Mouse (Mus musculus) megakaryocyte-erythroid progenitor cell, adult 5-6 weeks (primary cell): Measurements from ENCODE around the gene Grm3. TPM values are rescaled to one million over a fixed set of nuclear protein-coding genes. Genes with fewer than 3 reads are reported as not detected.

Experiments used
- ATAC-seq: replicated peaks from 2 replicates; pipeline ENCODE4 v1.8.0; 2016; ENCODE audit warnings: mild to moderate bottlenecking, inconsistent platforms; ENCODE audit not compliant: severe bottlenecking, poor library complexity, low FRiP score, low TSS enrichment
- total RNA-seq, 2 experiments: library from RNA; stranded (forward) in 1 of 2; stranded (reverse) in 1 of 2; fragments of 200-1000, 215-1000 nt in 1 of 2; fragments of >200 nt in 1 of 2; fragmentation: Nextera tagmentation in 1 of 2; gene quantifications; 2 replicates each; pipeline ENCODE4 v1.2.3; 2014 to 2017

Gene Grm3
- not detected in 2 replicates for total RNA-seq (2014; fragmentation: Nextera tagmentation)
- not detected in 2 replicates for total RNA-seq (2017)

DNA sequence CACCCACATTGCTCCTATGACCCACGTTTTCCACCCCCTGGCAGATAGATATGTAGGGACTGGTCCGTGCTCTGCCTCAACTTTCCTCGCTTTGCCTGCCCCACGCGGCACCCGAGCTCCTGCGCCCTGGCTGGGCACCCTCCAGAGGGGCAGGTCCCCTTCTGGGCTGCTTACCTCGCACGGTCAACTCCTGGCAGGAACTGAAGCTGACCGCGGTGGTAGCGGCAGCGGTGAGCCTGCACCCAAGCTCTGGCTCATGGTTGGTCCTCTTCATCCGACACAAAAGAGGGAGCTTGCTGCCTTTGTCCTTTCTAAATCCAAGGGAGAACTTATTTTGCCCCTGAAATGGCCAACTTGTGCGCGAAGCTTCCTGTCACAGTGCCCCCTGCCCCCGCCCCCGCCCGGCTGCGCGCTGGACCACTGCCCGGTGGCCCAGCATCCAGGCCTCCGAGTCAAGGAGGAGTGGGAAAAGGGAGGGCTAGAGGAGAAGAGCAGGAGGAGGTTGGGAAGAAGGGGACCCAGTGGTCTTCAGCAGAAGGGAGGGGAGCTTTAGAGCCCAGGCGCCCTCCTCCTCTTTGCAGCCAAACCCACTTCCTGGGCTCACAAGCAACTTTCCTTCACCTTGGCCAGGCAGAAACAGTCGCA, at the start of gene Grm3:
Gene Grm3, minus strand, starts transcription at position 215 of the 645 bp plus-strand sequence.
- no peak for ATAC-seq

DNA sequence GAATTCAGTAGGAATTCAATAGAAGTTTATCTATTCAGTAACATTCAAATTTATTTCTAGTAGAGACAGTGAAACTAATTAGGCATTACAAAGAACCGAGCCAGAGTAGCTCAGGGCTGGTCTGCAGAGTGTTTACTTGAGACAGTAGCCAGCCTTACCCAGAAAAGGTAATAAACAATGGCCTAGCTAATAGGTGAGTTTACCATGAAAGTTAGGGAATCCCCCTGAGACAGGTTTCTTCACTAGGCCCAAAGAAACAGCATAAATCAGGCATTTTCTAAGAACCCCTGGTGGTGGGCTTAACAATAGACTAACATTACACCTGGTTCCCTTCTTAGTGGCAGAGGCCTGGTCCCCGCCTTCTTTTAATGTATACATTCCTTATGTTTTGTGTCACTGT, 30.8 kb upstream of the Grm3 start:
- ATAC-seq: no peak

DNA sequence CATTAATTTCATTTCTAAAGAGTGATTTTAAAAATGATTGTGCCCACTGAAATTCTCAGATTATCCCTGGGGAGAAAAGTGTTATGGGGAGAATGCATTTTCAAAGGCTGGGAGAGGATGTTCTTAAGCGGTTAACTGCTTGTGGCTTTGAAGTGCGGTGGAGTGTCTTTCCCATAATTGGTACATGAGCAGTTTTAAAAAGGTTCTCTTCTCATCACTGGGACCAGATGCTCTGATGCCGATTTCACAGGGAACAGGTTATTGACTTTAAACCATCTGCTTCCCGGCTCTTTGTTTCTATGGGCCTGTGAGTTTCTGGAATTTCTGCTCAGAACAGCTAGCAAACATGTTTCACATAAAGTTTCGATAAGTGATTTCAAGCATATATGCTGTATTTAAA, 23.2 kb upstream of the Grm3 start:
- no peak for ATAC-seq

DNA sequence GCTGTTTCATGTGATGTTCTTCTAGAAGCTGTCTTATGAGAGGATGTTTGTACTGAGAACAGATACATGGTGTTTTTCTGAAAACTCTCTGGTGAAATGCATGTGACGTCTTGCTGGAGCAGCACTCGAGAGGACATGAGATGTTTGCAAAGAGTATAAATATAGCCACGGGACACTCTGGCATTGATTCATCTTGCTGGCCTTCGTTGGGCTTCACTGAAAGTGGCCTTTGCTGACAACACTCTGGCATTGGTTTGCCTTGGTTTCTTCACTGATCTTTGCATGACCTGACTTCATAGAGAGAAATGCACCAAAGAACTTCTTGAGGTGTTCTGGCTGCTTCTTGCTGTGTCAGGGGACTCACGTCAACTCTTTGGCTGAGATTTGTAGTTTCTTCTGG, 19.1 kb upstream of the Grm3 start:
- no peak for ATAC-seq

DNA sequence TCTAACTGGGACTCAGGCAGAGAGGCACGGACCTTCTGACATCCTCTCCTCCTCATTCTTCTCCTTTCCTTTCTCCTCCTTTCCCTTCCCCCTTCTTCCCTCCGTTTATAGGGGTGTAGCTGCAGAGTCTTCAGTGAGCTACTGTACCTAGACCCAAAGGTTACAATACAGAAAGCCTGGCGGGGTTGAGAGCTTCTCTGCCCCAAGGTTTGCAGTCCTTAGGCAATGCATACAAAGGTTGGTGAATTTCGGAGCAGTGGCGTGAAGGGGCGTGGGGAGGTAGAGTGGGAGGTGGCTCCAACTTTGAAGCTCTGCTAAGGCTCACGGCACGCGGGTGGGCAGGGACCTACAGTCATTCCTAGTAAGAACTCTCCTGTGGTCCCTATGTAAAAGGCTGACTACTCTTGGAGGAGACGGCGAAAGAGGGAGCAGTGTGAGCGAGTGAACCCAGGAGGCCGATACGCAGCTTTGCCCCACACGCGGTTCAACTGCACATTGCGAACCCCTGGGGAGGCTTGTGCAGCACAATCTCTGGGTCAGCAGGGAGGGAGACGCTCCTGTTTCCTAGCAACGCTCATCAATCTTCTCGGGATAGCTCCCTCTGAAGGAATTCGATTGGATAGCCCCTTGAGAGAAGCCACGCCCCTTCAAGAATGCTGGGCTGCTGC, 765 bp upstream of the Grm3 start:
- no peak for ATAC-seq

DNA sequence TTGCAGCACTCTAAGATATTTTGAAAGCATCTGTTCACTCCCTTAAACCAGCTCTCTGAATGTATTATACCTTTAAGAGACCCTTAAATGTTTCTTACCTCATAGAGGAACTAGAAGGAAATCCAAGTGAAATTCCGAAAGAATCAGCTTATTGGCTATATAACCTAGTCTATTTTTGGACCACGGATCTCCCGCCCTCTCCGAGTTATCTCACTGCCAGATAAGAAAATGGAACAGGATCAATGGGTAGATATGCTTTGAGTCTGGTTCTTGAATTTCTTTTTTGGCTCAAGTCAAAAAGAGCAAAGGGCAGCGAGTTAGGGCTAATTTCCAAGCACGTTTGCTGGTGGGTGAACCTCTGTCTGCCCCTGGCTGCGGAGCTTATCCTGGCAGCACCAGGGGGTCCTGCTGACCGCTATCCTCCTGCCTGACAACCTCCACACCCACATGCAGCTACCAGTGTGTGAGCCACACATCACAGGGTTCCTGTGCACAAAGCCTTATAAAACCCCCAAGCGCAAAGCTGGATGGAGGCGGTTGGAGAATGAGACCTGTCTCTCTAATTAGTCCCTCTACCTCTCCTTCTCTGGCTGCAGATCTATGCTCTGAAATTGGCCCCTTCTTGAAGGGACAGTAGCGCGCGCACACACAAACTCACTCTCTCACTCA, 549 bp downstream of the Grm3 start:
- no peak for ATAC-seq

DNA sequence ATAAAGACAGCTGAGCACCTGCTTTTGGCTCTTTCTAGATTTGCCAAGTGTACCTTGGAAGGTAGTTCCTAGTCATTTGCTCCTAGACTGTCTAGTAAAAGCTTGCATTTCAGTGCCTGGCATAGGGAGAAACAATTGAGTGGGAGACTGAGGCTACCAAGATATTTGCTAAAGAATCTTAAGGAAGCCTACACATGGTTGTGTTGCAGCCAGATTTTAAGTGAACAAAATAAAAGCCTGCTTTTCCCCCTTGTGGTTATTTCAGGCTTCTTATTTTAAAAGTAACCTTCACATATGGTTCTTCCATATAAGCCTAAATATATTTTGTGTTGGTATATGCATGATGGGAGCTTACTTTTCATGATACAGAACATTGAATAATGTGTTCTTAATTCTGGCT, 3.8 kb downstream of the Grm3 start:
- no peak for ATAC-seq

DNA sequence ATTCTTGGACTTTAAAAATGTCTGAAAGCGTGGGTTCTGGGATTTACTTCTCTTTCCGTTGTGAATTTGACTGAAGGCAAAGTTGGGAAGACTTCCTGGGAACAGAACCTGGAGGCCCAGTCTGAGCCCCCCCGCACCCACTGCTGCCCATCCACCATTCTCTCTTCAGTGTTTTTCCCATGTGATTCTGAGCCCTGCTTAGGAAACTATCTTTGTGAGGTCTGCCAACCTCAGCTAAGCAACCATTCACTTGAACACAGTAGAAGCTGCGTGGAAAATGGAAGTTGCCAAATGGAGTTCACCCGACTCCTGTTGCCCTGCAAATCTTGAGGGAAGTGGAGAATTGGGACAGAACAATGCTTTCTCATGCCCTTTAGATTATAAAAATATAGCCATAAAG, 8.7 kb downstream of the Grm3 start:
- no peak for ATAC-seq

DNA sequence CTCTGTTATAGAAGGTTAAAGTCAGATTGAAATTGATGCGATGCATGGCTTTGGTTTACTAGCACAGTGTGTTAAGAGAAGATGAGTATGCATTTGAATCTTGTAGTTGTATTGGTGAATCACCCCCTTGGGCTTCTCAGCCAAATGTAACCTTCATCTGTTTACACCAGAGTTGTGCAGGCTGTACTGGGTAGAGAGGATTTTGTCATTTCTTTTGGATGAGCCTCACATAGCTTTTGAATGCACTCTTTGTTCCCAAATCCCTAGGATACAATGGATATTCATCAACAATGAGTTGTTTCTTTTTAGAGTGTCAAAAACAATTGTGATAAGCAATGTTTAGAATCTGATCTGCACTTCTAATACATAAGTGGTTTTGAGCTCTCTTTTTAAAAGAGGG, 17.9 kb downstream of the Grm3 start:
- no peak for ATAC-seq

DNA sequence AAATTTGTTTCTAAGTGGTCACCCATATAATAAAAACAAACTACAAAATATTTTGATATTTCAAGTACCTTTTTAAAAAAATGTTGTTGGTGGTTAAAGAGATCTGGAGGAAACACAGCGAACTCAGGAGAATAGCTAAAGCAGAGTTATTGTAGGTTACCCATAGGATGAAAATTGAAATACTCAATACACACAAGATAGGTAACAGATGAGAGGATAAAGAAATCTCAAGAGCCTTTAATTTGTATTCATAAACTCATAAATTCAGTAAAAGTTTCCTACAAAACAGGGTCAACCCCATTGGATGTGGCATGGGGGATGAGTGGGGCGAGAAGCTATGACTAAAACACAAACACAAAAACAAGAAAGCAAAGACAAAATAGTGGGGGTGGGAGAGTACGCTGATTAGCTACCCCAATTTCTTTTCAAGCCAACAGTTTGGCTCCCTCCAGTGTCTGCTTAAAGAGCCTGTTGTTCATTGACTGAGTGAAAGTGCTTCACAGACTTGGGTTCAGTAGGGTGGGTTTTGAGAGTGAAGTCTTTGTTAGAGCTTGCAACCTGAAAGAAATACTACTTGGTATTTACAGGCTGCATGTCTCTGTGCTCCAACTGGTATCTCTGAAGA, 21.5 kb downstream of the Grm3 start:
- no peak for ATAC-seq

DNA sequence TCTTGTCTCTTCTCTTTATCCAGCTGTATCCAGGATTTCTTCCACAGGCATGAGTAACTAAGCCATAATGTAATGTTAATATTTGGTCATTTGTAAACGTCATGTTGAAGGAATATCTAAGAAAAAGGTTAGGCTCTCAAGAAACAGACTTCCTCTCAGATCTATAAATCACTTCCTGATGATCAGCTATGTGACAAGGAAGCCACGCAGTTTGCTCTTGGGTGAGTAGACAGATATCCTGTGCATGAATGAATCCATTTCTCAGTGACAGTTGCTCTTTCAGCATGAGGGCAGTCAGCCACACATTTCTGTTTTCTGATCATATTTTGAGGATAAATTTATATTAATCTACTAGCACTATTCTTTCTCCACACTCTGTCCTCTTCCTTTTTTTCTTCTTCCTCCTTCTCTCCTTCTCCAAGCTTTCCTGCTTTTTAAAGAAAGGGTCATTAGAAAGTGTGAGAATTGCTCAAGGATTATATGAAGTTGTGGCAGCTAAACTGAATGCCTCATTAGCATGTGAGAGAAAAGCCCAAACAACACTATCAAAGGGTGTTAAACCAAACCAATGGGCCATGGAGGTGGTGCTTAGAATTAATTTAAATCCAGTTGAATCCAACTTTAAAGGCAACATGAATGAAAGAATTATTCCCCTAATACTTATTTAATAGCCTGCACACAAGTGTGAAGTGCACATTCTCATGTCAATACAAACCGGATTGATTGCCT, 22.1 kb downstream of the Grm3 start:
- ATAC-seq: no peak

DNA sequence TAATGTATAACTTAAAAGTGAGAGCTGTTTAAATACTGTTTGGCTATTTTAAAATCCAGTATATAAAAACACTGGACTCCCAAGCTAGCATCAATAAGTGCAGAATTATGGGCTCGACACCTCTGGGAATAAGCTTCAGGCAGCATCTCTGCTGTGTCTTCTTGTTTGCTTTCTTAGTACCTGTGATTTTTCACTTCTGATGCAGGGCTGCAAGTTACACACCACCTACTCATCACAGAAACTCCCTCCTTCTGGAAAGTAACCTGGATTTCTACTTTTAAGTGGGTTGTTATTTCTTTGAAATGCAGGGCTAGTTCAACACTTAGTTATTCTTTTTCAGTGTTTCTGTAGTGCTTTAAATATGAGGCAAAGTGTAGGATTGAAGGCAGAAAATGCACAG, 32.6 kb downstream of the Grm3 start:
- ATAC-seq: no peak

DNA sequence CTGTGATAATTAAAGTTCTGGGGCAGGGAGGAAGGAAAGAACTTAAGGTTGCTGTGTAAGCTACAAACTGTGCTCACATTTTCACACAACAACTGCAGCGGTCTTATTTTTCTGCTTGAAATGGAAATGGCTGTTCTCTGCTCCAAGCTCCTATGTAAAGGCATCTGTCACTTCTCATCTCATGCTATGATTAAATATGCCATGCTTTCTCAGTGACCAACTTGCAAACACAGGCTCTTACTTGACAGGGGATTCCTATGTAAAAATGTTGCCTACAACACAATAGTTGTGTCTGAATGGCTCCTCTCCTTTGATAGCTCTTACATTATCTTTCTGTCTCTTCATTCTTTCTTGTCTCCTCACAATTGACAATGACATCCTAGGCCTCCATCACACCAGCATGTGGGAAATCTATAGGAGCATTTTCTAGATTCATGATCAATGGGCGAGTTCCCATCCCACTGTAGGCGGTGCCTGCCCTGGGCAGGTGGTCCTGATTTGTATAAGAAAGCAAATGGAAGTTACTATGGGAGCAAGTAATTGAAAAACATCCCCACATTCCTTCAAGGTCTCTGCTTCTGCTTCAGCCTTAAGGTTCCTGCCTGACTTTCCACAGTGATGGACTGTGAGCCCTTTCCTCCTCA, 34.2 kb downstream of the Grm3 start:
- no peak for ATAC-seq

DNA sequence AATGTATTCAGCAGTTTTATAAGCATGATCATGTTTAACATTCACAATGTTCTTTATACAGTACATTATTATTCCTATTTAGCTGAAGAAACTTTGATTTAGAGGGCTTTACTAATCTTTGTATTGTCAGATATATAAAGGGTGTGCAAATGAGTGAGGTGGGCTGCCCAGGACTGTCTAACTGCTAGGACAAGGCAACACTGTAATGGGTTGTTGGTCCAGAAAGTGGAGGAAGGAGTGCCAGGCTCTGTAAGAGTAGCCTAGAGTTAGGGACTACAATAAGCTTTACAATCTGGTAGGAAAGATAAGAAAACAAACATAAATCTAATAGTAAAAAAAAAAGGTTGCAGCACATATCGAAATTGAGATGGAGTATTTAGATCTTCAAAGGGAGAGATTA, 34.8 kb downstream of the Grm3 start:
- no peak for ATAC-seq

DNA sequence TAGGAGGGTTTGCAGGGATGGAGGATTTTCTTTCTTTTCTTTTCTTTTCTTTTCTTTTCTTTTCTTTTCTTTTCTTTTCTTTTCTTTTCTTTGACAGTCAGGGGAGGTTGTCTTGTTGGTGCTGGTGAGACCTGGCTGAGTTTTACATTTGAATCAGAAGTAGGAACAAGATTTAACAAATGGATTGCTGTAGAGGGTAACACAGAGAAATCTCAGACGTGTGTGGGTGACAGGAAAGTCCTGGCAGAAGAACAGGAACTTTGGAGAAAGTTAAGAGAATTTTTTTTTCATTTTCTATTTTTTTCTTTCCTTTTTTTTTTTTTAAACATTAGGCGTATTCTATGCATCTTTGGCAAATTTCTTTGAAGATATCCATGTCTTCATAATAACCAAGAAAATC, 41.8 kb downstream of the Grm3 start:
- ATAC-seq: no peak

DNA sequence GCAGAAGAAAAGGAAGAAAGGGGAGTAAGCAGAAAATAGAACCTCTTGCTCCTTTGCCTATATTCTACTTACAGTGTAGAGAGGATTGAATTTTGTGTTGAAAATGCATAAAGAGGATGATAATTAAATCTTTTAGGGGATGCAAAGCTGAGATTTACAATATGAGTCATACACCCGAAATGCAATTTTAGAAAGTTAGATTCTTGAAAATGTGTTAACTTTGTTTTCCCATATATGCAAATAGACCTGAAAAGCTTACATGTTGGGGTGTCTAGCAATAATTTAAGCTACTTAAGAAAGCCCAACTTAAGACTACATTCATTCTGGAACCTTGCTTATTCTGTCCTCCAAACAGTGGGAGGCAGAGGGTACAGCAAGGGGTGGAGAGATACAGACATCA, 56.0 kb downstream of the Grm3 start:
- no peak for ATAC-seq

DNA sequence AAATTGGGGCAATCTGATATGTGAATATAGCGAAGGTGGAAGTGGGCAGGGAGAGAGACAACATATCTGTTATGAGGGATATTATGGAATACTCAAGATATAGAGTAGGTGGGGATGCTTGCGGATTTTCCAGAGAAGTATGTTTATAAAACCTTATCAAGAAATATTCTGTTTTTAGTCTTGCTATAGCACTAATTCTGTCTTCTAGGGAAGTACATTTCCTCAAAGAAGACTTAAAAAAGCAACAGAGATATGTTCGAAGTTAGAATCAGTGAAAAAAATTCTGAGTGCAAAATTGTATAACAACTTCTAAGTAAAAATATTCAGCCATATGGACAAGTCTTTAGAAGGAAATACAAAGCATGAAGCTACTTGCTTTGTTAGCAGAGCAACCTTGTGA, 61.6 kb downstream of the Grm3 start:
- ATAC-seq: no peak

DNA sequence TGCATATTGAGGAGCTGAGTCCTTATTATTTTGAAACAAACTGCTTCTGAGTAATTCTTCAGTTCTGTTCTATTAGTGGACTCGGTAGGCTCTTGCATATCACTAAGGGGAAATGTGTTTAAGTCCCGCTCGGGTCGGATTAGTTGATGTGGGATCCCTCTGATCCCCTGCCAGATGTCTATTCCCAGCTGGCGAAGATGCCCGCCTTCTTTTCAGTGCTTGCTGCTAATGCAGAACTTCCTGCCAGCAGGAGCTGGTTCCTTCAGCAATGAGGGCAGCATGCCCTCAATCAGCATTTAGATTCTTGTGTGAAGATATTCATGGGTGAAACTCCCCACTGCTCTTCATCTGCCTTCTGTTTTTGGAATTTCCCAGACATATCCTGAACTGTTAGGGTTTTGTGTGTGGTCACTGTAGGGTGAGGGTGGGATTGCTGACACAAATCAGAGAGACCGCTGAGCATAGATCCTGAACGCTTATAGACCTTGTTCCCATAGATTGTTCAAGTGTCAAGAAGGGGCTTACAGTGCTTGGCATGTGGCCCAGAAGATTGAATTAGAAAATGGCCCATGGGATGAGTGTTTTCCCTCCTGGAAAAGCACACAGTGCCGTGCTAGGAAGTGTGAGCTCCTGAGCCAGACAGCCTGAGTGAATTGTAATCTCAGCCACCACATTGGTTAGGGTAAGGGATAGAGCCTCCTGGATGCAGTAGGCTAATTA, 62.9 kb downstream of the Grm3 start:
- no peak for ATAC-seq

DNA sequence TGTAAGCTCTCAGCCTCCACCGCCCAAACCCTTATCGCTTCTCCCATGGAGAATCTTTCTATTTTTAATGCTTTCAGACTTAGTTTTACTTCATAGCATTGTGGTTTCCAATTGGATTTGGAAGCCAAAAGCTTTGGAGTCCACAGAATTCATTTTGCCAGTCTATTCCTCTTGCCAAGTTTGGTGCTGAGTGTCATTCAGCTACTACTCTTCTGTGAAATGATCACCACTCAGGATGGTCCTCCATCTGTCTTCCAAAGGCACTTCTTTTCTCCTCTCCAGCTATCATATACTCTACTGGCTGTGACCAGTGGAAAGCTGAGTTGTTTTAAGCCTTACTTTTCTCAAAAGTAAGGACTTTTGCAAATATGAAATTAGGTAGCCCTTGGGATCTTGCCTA, 86.4 kb downstream of the Grm3 start:
- no peak for ATAC-seq
